Mouse (Mus musculus) embryonic fibroblast, embryonic 13.5 days (primary cell): Measurements from ENCODE around the gene Kif4.

Experiments used
- CTCF ChIP-seq: IDR thresholded peaks from 2 replicates; pipeline ENCODE4 v1.5.1; 2011; ENCODE audit warnings: mild to moderate bottlenecking, control low read depth, low read length, moderate library complexity, borderline replicate concordance; ENCODE audit not compliant: insufficient read depth
- POLR2A ChIP-seq: IDR thresholded peaks from 2 replicates; pipeline ENCODE4 v1.6.1; 2011; ENCODE audit warnings: low read depth, mild to moderate bottlenecking, control low read depth, low read length, moderate library complexity

- peak; percentile 31; the same call in 1 of the 2 replicates for TF ChIP-seq CTCF
- no peak for TF ChIP-seq POLR2A
Measured at GRCm38 (mm10) chrX:100597439-100597838, 28.1 kb upstream of the Kif4 start.
